Mouse (Mus musculus) heart, adult 2 months (tissue): ENCODE measurements at regions not wholly inside any gene's neighbourhood (a gene's known extent, or its start where the extent isn't known, plus 50 kb on each side); places are given as distances from the start of the nearest gene placed in this dataset.

ENCODE experiments used
- CTCF ChIP-seq: fragments of 200-600 bp; IDR thresholded peaks from 2 replicates; pipeline ENCODE4 v1.8.1; 2022; ENCODE audit warnings: antibody characterized with exemption, mild to moderate bottlenecking, moderate library complexity
- POLR2A ChIP-seq: fragments of 200-500 bp; IDR thresholded peaks from 2 replicates; pipeline ENCODE4 v1.6.1; 2011; ENCODE audit warnings: mild to moderate bottlenecking, low read depth, low read length, control low read depth; ENCODE audit not compliant: insufficient read depth

DNA sequence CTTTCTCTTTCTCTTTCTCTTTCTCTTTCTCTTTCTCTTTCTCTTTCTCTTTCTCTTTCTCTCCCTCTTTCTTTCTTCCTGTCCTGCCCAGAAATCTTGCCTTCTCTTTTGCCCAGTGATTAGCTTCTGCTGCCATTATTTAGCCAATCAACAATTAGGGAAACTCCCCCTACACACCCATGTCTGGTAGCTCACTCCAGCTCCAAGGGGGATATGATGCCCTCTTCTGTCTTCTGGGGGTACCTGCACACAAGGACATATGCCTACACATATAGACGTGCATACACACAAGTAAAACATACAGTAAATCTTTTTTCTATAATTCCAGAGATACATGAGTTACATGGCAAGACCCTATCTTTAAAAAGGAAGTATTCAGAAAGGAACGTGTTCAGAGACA is 70.1 kb upstream of the Adgrl1 start:
- TF ChIP-seq POLR2A (no peak), CTCF (no peak)
